Mouse (Mus musculus) kidney, embryonic 16.5 days (tissue): ENCODE data around the gene Wbp4. TPM values are rescaled to one million over a fixed set of nuclear protein-coding genes. Genes with fewer than 3 reads are reported as not detected.
A peak's percentile ranks its signal among the peaks of the same experiment; 100 is the strongest.
"Not testable (repeated sequence)": the region's sequence is repeated elsewhere in the genome, so short reads cannot be mapped to it uniquely, and the experiment has no call there.

Experiments
- ATAC-seq: fragments of 200-750 bp; cut with Nextera tagmentation; 2 replicates; pipeline ENCODE4 v1.8.0; 2017; ENCODE audit warnings: moderate TSS enrichment; ENCODE audit not compliant: low FRiP score, low TSS enrichment
- H3K27ac ChIP-seq: fragments of 300-500 bp; sonication (generic); 2 replicates; pipeline ENCODE4 v1.5.1; 2014; ENCODE audit warnings: low read length
- H3K27me3 ChIP-seq: fragments of 300-500 bp; sonication (generic); 2 replicates; pipeline ENCODE4 v1.6.1; 2014; ENCODE audit warnings: low read length, control low read depth, mixed read lengths; ENCODE audit not compliant: insufficient read depth
- H3K36me3 ChIP-seq: fragments of 300-500 bp; sonication (generic); 2 replicates; pipeline ENCODE4 v1.6.1; 2014; ENCODE audit warnings: low read length, control low read depth, mixed read lengths; ENCODE audit not compliant: insufficient read depth
- H3K4me1 ChIP-seq: fragments of 300-500 bp; sonication (generic); 2 replicates; pipeline ENCODE4 v1.6.1; 2014; ENCODE audit warnings: low read length, control low read depth, mixed read lengths; ENCODE audit not compliant: insufficient read depth
- H3K4me2 ChIP-seq: fragments of 300-500 bp; sonication (generic); replicated peaks from 2 replicates; pipeline ENCODE4 v1.6.1; 2014; ENCODE audit warnings: low read depth, low read length
- H3K4me3 ChIP-seq: fragments of 300-500 bp; sonication (generic); 2 replicates; pipeline ENCODE4 v1.5.1; 2014; ENCODE audit warnings: mild to moderate bottlenecking, low read length
- H3K9ac ChIP-seq: fragments of 300-500 bp; sonication (generic); replicated peaks from 2 replicates; pipeline ENCODE4 v1.6.1; 2014; ENCODE audit warnings: low read length
- H3K9me3 ChIP-seq: fragments of 300-500 bp; sonication (generic); 2 replicates; pipeline ENCODE4 v1.6.1; 2016; ENCODE audit warnings: low read length, control low read depth
- WGBS: fragments of 180-500 bp; shearing (Covaris S2); extraction: QIAGEN DNeasy Blood & Tissue Kit; methylation state at CpG from one replicate; pipeline ENCODE4 v1.1.7; 2014; 5-methylcytosine and 5-hydroxymethylcytosine counted together
- polyA plus RNA-seq: library from polyadenylated mRNA; unstranded; fragments of >200 nt; fragmentation: Nextera tagmentation; extraction: Ambion mirVana; gene quantifications from 2 replicates; pipeline ENCODE4 v1.2.1, GENCODE M21; 2015

Gene Wbp4
- polyA plus RNA-seq, 1 experiment from 2014 or later, result 37.0 TPM

DNA sequence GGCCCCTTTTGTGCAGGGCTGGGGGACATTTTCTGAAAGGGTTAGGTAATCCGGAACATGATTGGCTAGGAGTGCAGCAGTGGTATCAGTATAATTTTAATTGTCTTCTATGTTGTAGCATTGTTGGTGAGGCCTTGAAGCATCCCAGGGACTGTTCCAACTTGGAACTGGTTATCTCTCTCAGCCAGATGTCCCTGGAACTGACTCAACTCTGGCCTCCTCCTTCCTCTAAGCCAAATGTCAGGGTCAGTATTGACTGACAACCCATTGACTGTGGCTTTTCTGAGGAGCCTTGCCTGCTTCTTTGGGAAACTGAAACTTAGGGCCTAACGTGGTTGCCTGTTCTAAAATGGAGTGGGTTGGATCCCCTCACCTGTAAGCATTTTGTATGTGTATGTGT, 40.7 kb downstream of the Wbp4 start:
- WGBS, result 86% methylated on average over 2 of the region's 2 CpGs
- H3K9ac ChIP-seq, result no peak overlapping the region

DNA sequence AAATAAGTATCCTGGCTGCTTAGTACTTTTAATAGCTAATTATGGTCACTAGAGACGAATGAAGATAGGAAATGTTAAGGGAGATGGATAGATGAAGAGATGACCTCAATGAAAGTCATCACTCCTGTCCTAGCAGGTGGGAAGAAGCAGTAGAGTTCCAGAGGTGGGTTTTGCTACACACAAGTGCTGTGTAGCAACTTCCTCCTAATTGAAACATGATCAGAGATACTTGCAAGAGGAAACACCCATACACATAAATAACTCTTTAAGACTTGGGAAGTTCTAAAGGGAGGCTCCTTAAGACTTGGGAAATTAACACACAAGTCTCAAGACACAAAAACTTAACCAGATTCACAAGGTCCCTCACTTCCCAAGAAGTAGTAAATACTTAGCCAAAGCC, 47.3 kb downstream of the Wbp4 start:
- no peak overlapping the region for H3K9ac ChIP-seq
- H3K27me3 ChIP-seq, result no peaks in the 10 kb centered on the region
- no peaks in the 10 kb centered on the region for H3K4me1 ChIP-seq
- ATAC-seq, result no peak
- 0 out of 2 replicates have a peak, but pooled peaks cover 2% of the 10 kb centered on the region for H3K9me3 ChIP-seq
- 75% methylated on average over 1 of the region's 1 CpGs for WGBS
- no peak overlapping the region for H3K27ac ChIP-seq
- H3K4me3 ChIP-seq, result no peak overlapping the region
- peaks cover 4% of the 10 kb centered on the region; the same call in 1 of the 2 replicates for H3K36me3 ChIP-seq
- H3K4me2 ChIP-seq, result no peak overlapping the region

More for the DNA sequence above, 40.7 kb downstream of the Wbp4 start:
- Histone ChIP-seq H3K36me3 (no peaks in the 10 kb centered on the region), H3K27ac (no peak overlapping the region), H3K4me2 (no peak overlapping the region), H3K9me3 (0 out of 2 replicates have a peak, but pooled peaks cover 7% of the 10 kb centered on the region), H3K27me3 (no peaks in the 10 kb centered on the region), H3K4me1 (no peaks in the 10 kb centered on the region), H3K4me3 (no peak overlapping the region)
- ATAC-seq, result no peak

DNA sequence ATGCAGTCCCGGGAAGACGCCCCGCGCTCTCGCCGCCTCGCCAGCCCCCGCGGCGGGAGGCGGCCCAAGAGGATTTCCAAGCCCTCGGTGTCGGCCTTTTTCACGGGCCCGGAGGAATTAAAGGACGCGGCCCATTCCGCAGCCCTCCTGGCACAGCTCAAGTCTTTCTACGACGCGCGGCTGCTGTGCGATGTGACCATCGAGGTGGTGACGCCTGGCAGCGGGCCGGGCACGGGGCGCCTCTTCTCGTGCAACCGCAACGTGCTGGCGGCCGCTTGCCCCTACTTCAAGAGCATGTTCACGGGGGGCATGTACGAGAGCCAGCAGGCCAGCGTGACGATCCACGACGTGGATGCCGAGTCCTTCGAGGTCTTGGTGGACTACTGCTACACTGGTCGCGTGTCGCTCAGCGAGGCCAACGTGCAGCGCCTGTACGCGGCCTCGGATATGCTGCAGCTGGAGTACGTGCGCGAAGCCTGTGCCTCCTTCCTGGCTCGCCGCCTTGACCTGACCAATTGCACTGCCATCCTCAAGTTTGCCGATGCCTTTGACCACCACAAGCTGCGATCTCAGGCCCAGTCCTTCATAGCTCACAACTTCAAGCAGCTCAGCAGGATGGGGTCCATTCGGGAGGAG, 54.5 kb downstream of the Wbp4 start:
- 76% methylated on average over 6 of the region's 59 CpGs for WGBS
- H3K4me3 ChIP-seq, result peak overlapping the region; percentile 47
- peak overlapping the region; percentile 70 for H3K27ac ChIP-seq
- peaks cover 13% of the 10 kb centered on the region for H3K9me3 ChIP-seq
- peak overlapping the region; percentile 65 for H3K9ac ChIP-seq
- peaks cover 25% of the 10 kb centered on the region for H3K36me3 ChIP-seq
- H3K4me1 ChIP-seq, H3K27me3 ChIP-seq, ATAC-seq: not testable (repeated sequence)
- peak overlapping the region; percentile 52 for H3K4me2 ChIP-seq

DNA sequence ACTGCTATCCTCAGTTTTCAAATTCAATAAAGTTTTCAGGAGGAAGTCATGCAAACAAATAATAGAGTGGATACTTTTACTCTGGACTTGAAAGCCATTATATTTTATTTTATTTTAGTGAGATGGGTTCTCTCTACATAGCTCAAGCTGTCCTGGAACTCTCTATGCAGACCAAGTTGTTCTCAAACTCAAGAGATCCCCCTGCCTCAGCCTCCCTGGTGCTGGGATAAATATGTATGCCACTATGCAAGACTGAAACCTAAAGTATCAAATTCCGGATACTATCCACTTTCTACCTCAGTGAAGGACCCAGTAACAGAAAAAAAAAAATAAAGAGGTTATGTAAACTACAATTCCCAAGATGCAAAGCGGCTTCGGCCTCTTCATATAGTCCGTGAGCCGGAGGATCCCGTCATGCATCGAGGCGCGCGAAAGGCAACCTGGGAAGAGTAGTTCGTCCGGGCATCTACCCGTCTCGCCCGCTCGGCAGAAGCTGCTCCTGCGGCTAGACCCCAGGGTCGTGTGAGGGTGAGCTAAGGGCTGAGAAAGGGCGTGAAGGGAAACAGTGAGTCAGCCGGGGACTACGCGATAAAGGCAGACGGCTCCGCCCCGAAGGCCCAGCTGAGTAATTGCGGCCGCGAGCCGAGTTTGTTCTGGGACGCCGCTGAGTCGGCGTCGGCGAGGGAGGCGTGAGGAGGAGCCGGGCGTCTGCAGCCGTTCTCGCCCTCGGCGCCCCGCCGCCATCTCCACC, 55.2 kb downstream of the Wbp4 start, which contains the start of gene Kbtbd7:
Gene Kbtbd7, plus strand, starts transcription at position 533 of the 751 bp plus-strand sequence.
- Histone ChIP-seq H3K9ac (peak within 1 kb of the TSS; percentile 65), H3K9me3 (peaks cover 13% of the 10 kb centered on the region), H3K36me3 (peaks cover 21% of the 10 kb centered on the region), H3K4me3 (peak within 1 kb of the TSS; percentile 47), H3K4me2 (peak within 1 kb of the TSS; percentile 52), H3K4me1 (no peaks in the 10 kb centered on the region), H3K27me3 (no peaks in the 10 kb centered on the region), H3K27ac (peak within 1 kb of the TSS; percentile 70)
- WGBS, result under 1% methylated on average over 44 of the region's 44 CpGs
- peak; percentile 99 for ATAC-seq

DNA sequence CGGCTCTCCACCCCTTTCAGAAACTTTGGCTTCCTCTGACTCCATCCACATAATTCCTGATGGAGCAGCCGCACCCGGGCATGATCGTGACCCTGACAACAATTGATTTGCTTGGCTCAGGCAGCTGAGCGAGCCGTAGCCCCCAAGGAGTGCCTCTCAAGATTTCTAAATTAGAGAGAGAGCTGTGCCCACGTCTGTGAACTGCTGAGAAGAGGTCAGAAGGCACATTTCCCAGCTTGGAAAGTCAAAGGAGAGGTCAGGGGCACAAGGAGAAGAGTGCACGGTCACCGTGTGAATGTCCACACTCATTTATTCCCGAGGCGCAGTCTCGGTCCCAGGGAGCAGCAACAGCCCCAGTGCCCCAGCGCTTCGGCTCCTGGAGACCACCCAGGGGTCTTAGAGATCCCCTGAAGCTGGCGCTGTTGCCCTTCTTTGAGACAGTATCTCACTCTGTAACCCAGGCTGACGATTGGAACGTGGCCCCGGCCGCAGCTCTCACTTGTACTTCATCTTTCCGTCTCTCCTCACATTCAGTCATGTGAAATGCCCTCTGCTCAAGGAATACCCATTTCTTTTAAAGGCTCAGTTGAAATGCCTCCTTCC, 61.1 kb downstream of the Wbp4 start:
- Histone ChIP-seq H3K9ac (no peak overlapping the region), H3K4me2 (no peak overlapping the region), H3K27me3 (no peaks in the 10 kb centered on the region), H3K36me3 (peaks cover 10% of the 10 kb centered on the region), H3K4me3 (no peak overlapping the region), H3K4me1 (no peaks in the 10 kb centered on the region), H3K27ac (no peak overlapping the region), H3K9me3 (no peaks in the 10 kb centered on the region)
- no peak for ATAC-seq
- WGBS, result 66% methylated on average over 20 of the region's 20 CpGs

DNA sequence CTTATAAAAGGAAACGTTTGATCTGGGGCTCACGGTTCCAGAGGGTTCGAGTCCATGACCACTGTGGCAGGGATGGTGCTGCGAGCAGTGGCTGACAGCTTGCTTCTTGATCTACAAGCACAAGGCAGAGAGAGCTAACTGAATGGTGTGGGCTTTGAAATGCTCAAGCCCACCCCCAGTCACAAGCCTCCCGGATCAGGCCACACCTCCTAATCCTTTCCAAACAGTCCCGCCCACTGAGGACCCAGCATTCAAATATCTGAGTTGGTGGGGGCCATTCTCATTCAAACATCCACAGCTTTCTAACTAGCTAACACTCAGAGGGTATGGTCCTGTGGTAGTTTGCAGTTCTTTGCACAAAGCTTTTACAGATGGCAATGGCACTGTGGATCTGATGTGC, 68.2 kb downstream of the Wbp4 start:
- no peak overlapping the region for H3K4me2 ChIP-seq
- no peaks in the 10 kb centered on the region for H3K9me3 ChIP-seq
- no peaks in the 10 kb centered on the region for H3K27me3 ChIP-seq
- H3K27ac ChIP-seq, result no peak overlapping the region
- no peak overlapping the region for H3K9ac ChIP-seq
- 90% methylated on average over 6 of the region's 6 CpGs for WGBS
- peaks cover 9% of the 10 kb centered on the region for H3K36me3 ChIP-seq
- H3K4me3 ChIP-seq, result no peak overlapping the region
- no peak for ATAC-seq
- H3K4me1 ChIP-seq, result no peaks in the 10 kb centered on the region

DNA sequence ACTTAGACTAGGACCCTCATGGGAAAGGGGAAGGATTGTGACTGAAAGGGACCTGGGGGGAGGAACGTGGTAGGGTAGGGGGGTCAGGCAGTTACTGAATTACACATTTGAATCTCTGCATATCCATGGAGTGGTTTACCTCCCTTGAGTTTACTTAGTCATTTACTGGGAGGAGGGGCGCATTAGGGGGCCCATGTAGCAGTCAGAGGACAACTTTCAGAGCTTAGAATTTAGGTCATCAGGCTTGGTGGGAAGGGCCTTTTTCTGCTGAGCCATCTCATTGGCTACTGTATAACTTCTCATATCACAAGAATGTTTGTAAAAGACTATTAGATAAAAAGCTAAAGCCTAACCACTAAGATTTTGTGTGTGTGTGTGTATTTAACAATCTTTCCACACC, 70.7 kb downstream of the Wbp4 start:
- peaks cover 12% of the 10 kb centered on the region for H3K36me3 ChIP-seq
- H3K4me3 ChIP-seq, result no peak overlapping the region
- no peaks in the 10 kb centered on the region for H3K9me3 ChIP-seq
- WGBS, result 87% methylated on average over 2 of the region's 2 CpGs
- H3K4me2 ChIP-seq, result no peak overlapping the region
- H3K27me3 ChIP-seq, result no peaks in the 10 kb centered on the region
- no peak for ATAC-seq
- no peak overlapping the region for H3K27ac ChIP-seq
- H3K9ac ChIP-seq, result no peak overlapping the region
- H3K4me1 ChIP-seq, result no peaks in the 10 kb centered on the region

Other genes with a start within 250 kb of the Wbp4 start
- gene Zfp957, start 234.2 kb downstream of the Wbp4 start, polyA plus RNA-seq, result not detected in 2 replicates
- gene Rgcc, start 179.9 kb downstream of the Wbp4 start, polyA plus RNA-seq, result 29.7 and 35.7 TPM in 2 replicates
- gene Naa16, start 90.7 kb downstream of the Wbp4 start, polyA plus RNA-seq, result 37.8 and 42.9 TPM in 2 replicates
- 10.7 and 11.6 TPM in 2 replicates for gene Mtrf1, start 83.7 kb downstream of the Wbp4 start, polyA plus RNA-seq
- gene Kbtbd7, start 55.0 kb downstream of the Wbp4 start, polyA plus RNA-seq, result 12.3 and 12.6 TPM in 2 replicates
- gene Kbtbd6, start 29.7 kb downstream of the Wbp4 start, polyA plus RNA-seq, result 3.1 and 4.0 TPM in 2 replicates
- gene Elf1, start 326 bp downstream of the Wbp4 start, polyA plus RNA-seq, result 10.2 and 10.3 TPM in 2 replicates
- 114 and 118 TPM in 2 replicates for gene Sugt1, start 106.2 kb upstream of the Wbp4 start, polyA plus RNA-seq
- gene Cnmd, start 180.7 kb upstream of the Wbp4 start, polyA plus RNA-seq, result 2.0 and 2.6 TPM in 2 replicates